Mouse (Mus musculus): ENCODE data around the gene Trap1. TPM values are rescaled to one million over a fixed set of nuclear protein-coding genes. Genes with fewer than 3 reads are reported as not detected.
A peak's percentile ranks its signal among the peaks of the same experiment; 100 is the strongest.
"Not testable (repeated sequence)": the region's sequence is repeated elsewhere in the genome, so short reads cannot be mapped to it uniquely, and the experiment has no call there.

The Trap1 gene
- 55.1 and 65.9 TPM in 2 replicates for polyA plus RNA-seq (2012; rRNA removed)

DNA sequence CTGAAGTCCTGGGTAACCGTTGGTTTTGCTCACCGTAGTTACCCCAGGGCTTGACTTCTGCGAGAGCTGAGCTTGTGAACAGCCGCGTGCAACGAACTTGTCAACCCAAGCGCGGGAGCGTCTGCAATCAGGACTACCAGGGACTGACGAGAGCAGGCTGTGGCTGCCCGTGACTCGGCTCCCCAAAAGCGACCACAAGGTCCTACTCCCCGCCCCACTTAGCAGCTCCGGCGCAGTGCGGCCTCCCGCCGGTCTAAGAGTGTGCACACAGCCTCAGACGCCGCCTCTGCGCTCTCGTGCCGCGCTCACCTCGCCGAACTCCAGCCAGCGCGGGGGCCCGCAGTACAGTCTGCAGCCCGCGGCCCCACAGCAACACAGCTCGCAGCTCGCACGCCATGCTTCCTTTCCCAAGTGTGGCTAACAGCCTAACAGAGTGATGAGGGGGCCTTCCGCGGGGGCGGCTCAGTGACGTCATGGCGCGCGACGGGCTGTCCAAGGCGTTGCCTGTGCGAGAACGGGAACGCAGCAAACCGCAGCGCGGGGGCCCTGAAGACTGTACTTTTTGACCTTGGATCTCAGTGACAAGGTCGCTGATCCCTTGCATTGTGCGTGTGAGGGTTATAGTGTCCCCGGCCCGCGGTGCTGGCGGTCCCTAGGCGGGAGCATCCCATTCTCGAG, at the start of gene Trap1:
Gene Trap1, minus strand, starts transcription at position 444 of the 678 bp plus-strand sequence.
- DNase-seq (ENCODE audit: low read depth), result peak; percentile 94
- peak; percentile 37; the same call in 1 of the 2 replicates for TF ChIP-seq POLR2A (IDR thresholded peaks at IDR 0.05; ENCODE audit: borderline replicate concordance, extremely low read depth, insufficient read depth, insufficient read length, poor library complexity, severe bottlenecking)
- no peak for TF ChIP-seq CTCF (IDR thresholded peaks at IDR 0.05; ENCODE audit: borderline replicate concordance, extremely low read depth, insufficient read depth, insufficient read length)

DNA sequence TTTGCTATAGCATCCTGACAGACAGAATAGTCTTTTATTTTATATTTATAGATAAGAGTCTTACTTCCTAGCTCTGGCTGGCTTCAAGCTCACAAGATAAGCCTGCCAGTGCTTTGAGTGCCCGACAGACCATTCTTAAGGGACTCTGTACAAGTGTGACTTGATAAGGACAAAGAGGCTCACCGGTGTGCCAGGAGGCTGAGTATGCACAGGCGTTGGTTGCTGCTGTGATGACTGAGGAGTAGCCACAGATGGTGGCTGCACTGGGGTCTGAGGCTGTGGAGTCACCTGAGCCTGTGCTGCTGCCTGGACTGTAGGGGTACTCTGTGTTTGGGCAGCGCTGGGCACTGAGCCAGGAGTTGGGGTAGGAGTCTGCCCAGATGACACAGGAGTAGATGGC, 39.4 kb upstream of the Trap1 start:
- no peak for TF ChIP-seq POLR2A (IDR thresholded peaks at IDR 0.05; ENCODE audit: borderline replicate concordance, extremely low read depth, insufficient read depth, insufficient read length, poor library complexity, severe bottlenecking)
- no peak for TF ChIP-seq CTCF (IDR thresholded peaks at IDR 0.05; ENCODE audit: borderline replicate concordance, extremely low read depth, insufficient read depth, insufficient read length)
- DNase-seq (ENCODE audit: low read depth), result no peak

DNA sequence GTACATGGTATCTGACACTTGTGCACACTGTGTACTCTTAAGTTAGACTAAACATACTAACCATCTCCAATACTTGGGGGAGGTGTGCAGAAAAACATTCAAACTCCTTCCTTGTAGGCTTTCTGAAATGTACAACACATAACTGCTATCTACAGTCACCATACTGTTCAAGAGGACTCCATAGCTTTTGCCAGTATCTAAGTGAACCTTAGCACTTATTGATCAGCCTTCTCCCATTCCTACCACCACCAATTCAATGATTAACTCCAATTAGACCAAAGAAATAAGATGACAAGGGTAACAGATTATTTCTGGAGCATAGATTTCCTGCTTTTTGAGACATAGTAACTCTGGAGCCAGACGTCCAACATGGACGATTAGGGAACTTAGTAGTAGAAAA, 22.7 kb upstream of the Trap1 start:
- TF ChIP-seq CTCF (IDR thresholded peaks at IDR 0.05; ENCODE audit: borderline replicate concordance, extremely low read depth, insufficient read depth, insufficient read length), result no peak
- no peak for TF ChIP-seq POLR2A (IDR thresholded peaks at IDR 0.05; ENCODE audit: borderline replicate concordance, extremely low read depth, insufficient read depth, insufficient read length, poor library complexity, severe bottlenecking)
- DNase-seq (ENCODE audit: low read depth), result no peak

- no peak for DNase-seq (ENCODE audit: low read depth)
- TF ChIP-seq CTCF (IDR thresholded peaks at IDR 0.05; ENCODE audit: borderline replicate concordance, extremely low read depth, insufficient read depth, insufficient read length) (no peak), POLR2A (IDR thresholded peaks at IDR 0.05; ENCODE audit: borderline replicate concordance, extremely low read depth, insufficient read depth, insufficient read length, poor library complexity, severe bottlenecking) (no peak)
Measured at GRCm38 (mm10) chr16:4097521-4097920, 19.9 kb upstream of the Trap1 start.

DNA sequence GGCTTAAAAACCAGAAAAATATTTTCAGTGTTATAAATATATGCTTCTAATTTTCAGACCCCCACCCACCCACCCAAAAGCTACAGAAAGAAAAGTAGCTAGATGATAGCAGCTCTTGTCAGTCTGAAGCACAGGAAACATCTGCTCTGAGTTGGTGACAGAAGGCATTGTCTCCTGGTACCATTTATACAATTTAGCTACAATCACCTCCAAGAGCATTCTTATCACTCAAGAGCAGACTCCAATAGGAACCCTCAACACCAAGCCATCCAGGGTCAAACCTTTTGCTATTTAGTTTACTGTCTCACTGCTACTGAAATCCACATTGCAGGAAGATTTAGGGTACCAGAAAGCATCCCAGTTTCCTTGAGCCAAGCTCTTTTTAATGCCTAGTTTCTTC, 19.3 kb upstream of the Trap1 start:
- TF ChIP-seq POLR2A (IDR thresholded peaks at IDR 0.05; ENCODE audit: borderline replicate concordance, extremely low read depth, insufficient read depth, insufficient read length, poor library complexity, severe bottlenecking) (no peak), CTCF (IDR thresholded peaks at IDR 0.05; ENCODE audit: borderline replicate concordance, extremely low read depth, insufficient read depth, insufficient read length) (no peak)
- no peak for DNase-seq (ENCODE audit: low read depth)

DNA sequence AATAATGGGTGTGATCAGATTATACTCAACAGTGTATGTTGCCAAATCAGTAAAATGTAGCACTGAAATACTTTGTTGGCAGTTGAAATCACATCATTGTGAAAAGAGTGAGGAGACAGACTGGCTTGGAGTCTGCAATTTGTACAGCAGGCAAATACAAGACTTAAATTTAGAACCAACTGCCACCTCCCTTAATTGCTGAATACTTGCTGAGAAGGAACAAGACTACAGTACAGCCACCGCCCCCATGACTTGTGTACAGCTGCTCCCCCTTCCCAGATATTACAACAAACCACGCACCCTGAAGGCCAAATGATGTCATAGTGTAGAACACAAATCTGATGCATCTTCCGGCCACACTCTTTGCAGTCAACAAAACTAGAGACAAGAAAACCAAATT, 18.5 kb upstream of the Trap1 start:
- no peak for DNase-seq (ENCODE audit: low read depth)
- no peak for TF ChIP-seq CTCF (IDR thresholded peaks at IDR 0.05; ENCODE audit: borderline replicate concordance, extremely low read depth, insufficient read depth, insufficient read length)
- no peak for TF ChIP-seq POLR2A (IDR thresholded peaks at IDR 0.05; ENCODE audit: borderline replicate concordance, extremely low read depth, insufficient read depth, insufficient read length, poor library complexity, severe bottlenecking)

DNA sequence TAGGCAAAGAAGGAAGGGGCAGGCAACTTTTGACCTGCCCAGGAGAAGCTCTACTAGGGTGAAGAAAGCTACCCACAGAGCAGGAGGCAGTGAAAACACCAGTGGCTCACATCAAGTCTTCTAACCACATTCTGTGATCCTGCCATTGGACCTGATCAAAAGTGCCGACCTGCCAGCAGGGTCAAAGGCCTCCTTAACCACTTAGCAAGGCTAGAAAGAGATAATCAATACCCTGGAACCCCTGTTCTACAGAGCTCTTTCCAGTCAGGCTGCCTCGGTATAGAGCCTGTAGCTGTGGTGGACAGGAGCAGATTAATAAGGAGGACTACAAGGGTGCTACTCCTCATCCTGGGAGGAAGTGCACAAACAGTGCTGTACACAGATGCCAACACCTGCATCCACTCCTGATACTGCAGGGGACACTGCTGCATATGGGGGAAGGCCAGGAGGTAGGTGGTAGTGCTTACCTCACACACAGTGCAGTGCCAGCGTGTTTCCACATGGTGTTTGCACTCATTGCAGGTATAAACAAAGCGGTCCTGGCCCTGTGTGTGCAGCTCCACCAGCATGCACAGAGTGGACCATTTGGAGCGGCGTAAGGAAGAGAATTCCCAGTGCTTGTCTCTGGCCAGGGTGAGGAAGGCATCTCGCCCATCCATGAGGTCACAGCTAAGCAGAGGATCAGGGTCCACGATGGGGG, 9.7 kb upstream of the Trap1 start:
- no peak for DNase-seq (ENCODE audit: low read depth)

GRCm38 (mm10) chr16:4085851-4086387, 8.3 kb upstream of the Trap1 start:
- TF ChIP-seq POLR2A (IDR thresholded peaks at IDR 0.05; ENCODE audit: borderline replicate concordance, extremely low read depth, insufficient read depth, insufficient read length, poor library complexity, severe bottlenecking) (no peak), CTCF (IDR thresholded peaks at IDR 0.05; ENCODE audit: borderline replicate concordance, extremely low read depth, insufficient read depth, insufficient read length) (no peak)
- DNase-seq (ENCODE audit: low read depth), result no peak

More for the DNA sequence above, 9.7 kb upstream of the Trap1 start:
- TF ChIP-seq CTCF (IDR thresholded peaks at IDR 0.05; ENCODE audit: borderline replicate concordance, extremely low read depth, insufficient read depth, insufficient read length) (no peak), POLR2A (IDR thresholded peaks at IDR 0.05; ENCODE audit: borderline replicate concordance, extremely low read depth, insufficient read depth, insufficient read length, poor library complexity, severe bottlenecking) (no peak)

DNA sequence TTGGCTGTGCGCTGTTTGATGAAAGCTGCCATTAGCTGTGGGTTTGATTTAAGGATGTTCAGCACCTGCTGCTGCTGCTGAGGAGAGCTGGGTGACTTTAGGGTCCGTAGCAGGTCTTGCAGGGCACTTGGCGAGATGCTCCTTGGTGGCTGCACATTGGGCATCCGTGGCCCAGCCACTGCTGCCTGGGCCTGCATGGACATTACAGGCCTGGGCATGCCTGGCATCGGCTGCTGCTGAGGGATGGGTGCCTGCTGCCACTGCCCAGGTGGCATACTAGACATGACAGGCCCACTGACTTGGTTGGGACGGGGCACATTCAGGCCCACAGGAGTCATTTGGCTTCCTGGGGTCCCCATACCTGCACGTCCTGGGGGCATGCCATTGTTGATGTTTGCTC, 7.4 kb upstream of the Trap1 start:
- DNase-seq (ENCODE audit: low read depth), result no peak
- TF ChIP-seq POLR2A (IDR thresholded peaks at IDR 0.05; ENCODE audit: borderline replicate concordance, extremely low read depth, insufficient read depth, insufficient read length, poor library complexity, severe bottlenecking) (no peak), CTCF (IDR thresholded peaks at IDR 0.05; ENCODE audit: borderline replicate concordance, extremely low read depth, insufficient read depth, insufficient read length) (no peak)

GRCm38 (mm10) chr16:4080419-4080818, 2.8 kb upstream of the Trap1 start:
- DNase-seq (ENCODE audit: low read depth), result not testable (repeated sequence)

DNA sequence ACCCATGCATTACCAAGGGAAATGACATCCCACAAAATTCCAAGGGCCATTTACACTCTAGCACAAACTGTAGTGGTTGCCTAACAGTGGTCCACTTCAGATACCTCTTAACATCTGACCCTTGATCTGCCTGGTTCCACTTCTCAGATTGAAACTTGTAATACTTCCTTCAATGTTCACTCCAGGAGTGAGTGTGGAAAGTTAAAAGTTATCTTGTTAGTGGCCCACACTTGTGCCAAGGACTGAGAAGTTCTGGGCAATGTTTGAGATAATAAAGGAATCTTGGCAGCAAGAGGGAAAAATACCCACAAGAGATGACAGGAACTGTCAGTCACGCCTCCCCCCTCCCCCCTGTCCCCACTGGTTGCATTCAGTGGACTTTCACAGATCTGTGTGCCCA, 2.0 kb upstream of the Trap1 start:
- DNase-seq (ENCODE audit: low read depth), result no peak
- TF ChIP-seq POLR2A (IDR thresholded peaks at IDR 0.05; ENCODE audit: borderline replicate concordance, extremely low read depth, insufficient read depth, insufficient read length, poor library complexity, severe bottlenecking) (no peak), CTCF (IDR thresholded peaks at IDR 0.05; ENCODE audit: borderline replicate concordance, extremely low read depth, insufficient read depth, insufficient read length) (no peak)

GRCm38 (mm10) chr16:4078302-4078701, 675 bp upstream of the Trap1 start:
- DNase-seq (ENCODE audit: low read depth), result not testable (repeated sequence)
